ENCODE assay signal across 10 mouse cellular contexts in genomic region chr3:3308461-3308860, GRCm38 (mm10).
A peak's percentile ranks its signal among the peaks of the same experiment; 100 is the strongest.
DNase-seq lines count a peak whose midpoint lies in the region; ATAC-seq and TF ChIP-seq lines count a peak whose summit lies in the region.
"Had no signal": no experiment of that assay in that cellular context is flagged by ENCODE, and none has a peak within 500 bp of the region (broad histone marks: within the 10 kb centered on the region; RNA-seq: fewer than 3 reads in every experiment).

No protein-coding gene starts in this region.

- ATAC-seq in neural tube, embryonic 12.5 days (ENCODE audit: low FRiP score, low read depth): no peak
- ATAC-seq in hindbrain, embryonic 15.5 days (ENCODE audit: low FRiP score, low read depth): no peak

- TF ChIP-seq CTCF in heart, adult 2 months (IDR thresholded peaks at IDR 0.05): no peak
- TF ChIP-seq CTCF in lung, adult 2 months (IDR thresholded peaks at IDR 0.05; ENCODE audit: insufficient read depth, low read length): no peak

- no peak overlapping the region for H3K9ac ChIP-seq in heart, adult 2 months (ENCODE audit: low read depth, low read length)
- H3K9ac ChIP-seq in neural tube, embryonic 12.5 days: no peak overlapping the region
- no peak overlapping the region for H3K9ac ChIP-seq in hindbrain, embryonic 15.5 days

- no peaks in the 10 kb centered on the region for H3K27me3 ChIP-seq in heart, adult 2 months (ENCODE audit: control insufficient read depth, insufficient read depth, low read length)
- no peaks in the 10 kb centered on the region for H3K27me3 ChIP-seq in neural tube, embryonic 12.5 days (replicated peaks)
- H3K27me3 ChIP-seq in hindbrain, embryonic 15.5 days: no peaks in the 10 kb centered on the region

- no peaks in the 10 kb centered on the region for H3K79me2 ChIP-seq in heart, adult 2 months (replicated peaks; ENCODE audit: control insufficient read depth, insufficient read depth, low read length)

- no peaks in the 10 kb centered on the region for H3K36me3 ChIP-seq in heart, adult 2 months (ENCODE audit: control insufficient read depth, insufficient read depth, low read length)
- H3K36me3 ChIP-seq in neural tube, embryonic 12.5 days: no peaks in the 10 kb centered on the region
- no peaks in the 10 kb centered on the region for H3K36me3 ChIP-seq in hindbrain, embryonic 15.5 days

- H3K4me1 ChIP-seq in heart, adult 2 months (ENCODE audit: control insufficient read depth, insufficient read depth, low read length): no peaks in the 10 kb centered on the region
- H3K4me1 ChIP-seq in neural tube, embryonic 12.5 days: no peaks in the 10 kb centered on the region
- no peaks in the 10 kb centered on the region for H3K4me1 ChIP-seq in hindbrain, embryonic 15.5 days (replicated peaks)
- no peaks in the 10 kb centered on the region for H3K4me1 ChIP-seq in lung, adult 2 months (ENCODE audit: control insufficient read depth, insufficient read depth, low read length)

- H3K4me2 ChIP-seq in neural tube, embryonic 12.5 days (replicated peaks): peak overlapping the region; percentile 12; the same call in 1 of the 2 replicates
- peak overlapping the region; percentile 32; the same call in 1 of the 2 replicates for H3K4me2 ChIP-seq in hindbrain, embryonic 15.5 days

- 61% methylated on average over 14 of the region's 14 CpGs for WGBS in heart, adult 2 months
- 65% methylated on average over 14 of the region's 14 CpGs for WGBS in neural tube, embryonic 12.5 days
- 62% methylated on average over 14 of the region's 14 CpGs for WGBS in hindbrain, embryonic 15.5 days
- WGBS in lung, adult 2 months: 50% methylated on average over 14 of the region's 14 CpGs

- intact Hi-C loops in heart, adult 2 months (cut with DNase I): no loop called here

- DNase-seq in heart, adult 11 months: peak; percentile 56
- DNase-seq in heart, adult 2 months: no peak
- DNase-seq in neural tube, embryonic 10.5 days (ENCODE audit: extremely low spot score, low spot score): no peak
- no peak for DNase-seq in adrenal gland, adult 8-10 months
- no peak for DNase-seq in thymus, adult 18-20 months
- DNase-seq in lung, adult 2 months: no peak
- DNase-seq: cerebellum, adult 11-12 months; liver had no signal

- H3K9me3 ChIP-seq in neural tube, embryonic 12.5 days: peaks cover 27% of the 10 kb centered on the region; the same call in 1 of the 2 replicates
- no peaks in the 10 kb centered on the region for H3K9me3 ChIP-seq in hindbrain, embryonic 15.5 days

- TF ChIP-seq EP300 in heart, adult 2 months (IDR thresholded peaks at IDR 0.05; ENCODE audit: insufficient read depth, low read depth, low read length): no peak

- H3K27ac ChIP-seq in heart, adult 2 months: no peak overlapping the region
- H3K27ac ChIP-seq in neural tube, embryonic 12.5 days: no peak overlapping the region
- no peak overlapping the region for H3K27ac ChIP-seq in hindbrain, embryonic 15.5 days (replicated peaks)

- TF ChIP-seq POLR2A in heart, adult 2 months (IDR thresholded peaks at IDR 0.05; ENCODE audit: insufficient read depth, low read depth, low read length): no peak
- no peak for TF ChIP-seq POLR2A in lung, adult 2 months (IDR thresholded peaks at IDR 0.05; ENCODE audit: borderline replicate concordance, extremely low read depth, low read depth, low read length)

- no peak overlapping the region for H3K4me3 ChIP-seq in heart, adult 2 months
- no peak overlapping the region for H3K4me3 ChIP-seq in neural tube, embryonic 12.5 days
- peak overlapping the region; percentile 19 for H3K4me3 ChIP-seq in hindbrain, embryonic 15.5 days
- H3K4me3 ChIP-seq in lung, adult 2 months (replicated peaks; ENCODE audit: extremely low read depth, low read depth, low read length): no peak overlapping the region
